In the genomic region with DNA sequence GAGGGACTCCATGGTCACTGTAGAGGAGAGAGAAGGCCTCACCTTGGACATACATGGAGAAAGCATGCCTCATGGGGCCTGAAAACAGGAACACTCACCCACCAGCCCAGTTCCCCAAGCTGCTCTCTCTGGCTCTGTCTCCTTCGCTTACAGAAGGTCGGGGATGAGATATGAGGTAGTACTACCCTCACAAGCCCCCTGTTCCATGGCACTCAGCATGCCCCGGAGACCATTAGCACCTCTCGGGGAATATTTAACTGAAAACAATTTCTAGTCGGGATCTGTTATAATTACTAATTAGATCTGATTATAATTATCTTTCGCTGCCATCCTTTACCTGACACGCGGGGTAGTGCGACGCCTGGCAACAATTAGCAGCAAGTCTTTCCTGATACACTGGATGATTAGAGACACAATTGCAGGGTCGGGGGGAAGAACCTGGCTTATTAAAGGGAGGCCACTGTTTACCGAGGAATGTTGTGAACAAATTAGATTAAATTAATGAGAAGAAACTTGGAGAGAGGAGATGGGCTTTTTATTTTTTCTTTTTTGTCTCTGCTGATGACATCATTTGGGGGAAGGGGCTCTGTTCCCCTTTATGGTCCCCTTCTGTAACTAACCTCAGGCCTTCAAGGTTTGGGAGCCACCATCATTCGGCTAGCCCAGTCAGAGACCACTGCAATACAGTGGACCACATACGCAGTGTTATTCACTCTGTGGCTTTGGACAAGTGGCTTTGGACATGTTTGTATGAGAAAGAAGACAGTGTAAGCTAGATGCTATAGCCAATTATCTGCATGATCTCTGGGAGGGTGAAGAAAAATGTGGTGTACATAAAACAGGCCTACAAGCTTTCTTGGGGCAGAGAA, we compare ENCODE assay signal across 17 mouse cellular contexts.
A peak's percentile ranks its signal among the peaks of the same experiment; 100 is the strongest.
DNase-seq lines count a peak whose midpoint lies in the region; ATAC-seq and TF ChIP-seq lines count a peak whose summit lies in the region.
"Had no signal": no experiment of that assay in that cellular context is flagged by ENCODE, and none has a peak within 500 bp of the region (broad histone marks: within the 10 kb centered on the region; RNA-seq: fewer than 3 reads in every experiment).

No protein-coding gene starts in this region.

- no peaks in the 10 kb centered on the region for H3K9me3 ChIP-seq in forebrain, postnatal 0 days (ENCODE audit: low read length)
- no peaks in the 10 kb centered on the region for H3K9me3 ChIP-seq in hindbrain, postnatal 0 days (ENCODE audit: low read length)
- H3K9me3 ChIP-seq in neural tube, embryonic 15.5 days (replicated peaks), result no peaks in the 10 kb centered on the region
- no peaks in the 10 kb centered on the region for H3K9me3 ChIP-seq in kidney, embryonic 15.5 days (replicated peaks)

- TF ChIP-seq CTCF in forebrain, postnatal 0 days (IDR thresholded peaks at IDR 0.05; ENCODE audit: low read depth), result no peak
- no peak for TF ChIP-seq CTCF in hindbrain, postnatal 0 days (IDR thresholded peaks at IDR 0.05; ENCODE audit: low read depth)

- WGBS in forebrain, postnatal 0 days, result 28% methylated on average over 14 of the region's 14 CpGs
- 61% methylated on average over 14 of the region's 14 CpGs for WGBS in hindbrain, postnatal 0 days
- WGBS in neural tube, embryonic 15.5 days, result 43% methylated on average over 14 of the region's 14 CpGs
- 85% methylated on average over 14 of the region's 14 CpGs for WGBS in kidney, embryonic 15.5 days

- peaks cover 9% of the 10 kb centered on the region; the same call in 1 of the 2 replicates for H3K4me1 ChIP-seq in forebrain, postnatal 0 days (ENCODE audit: insufficient read depth)
- peaks cover 9% of the 10 kb centered on the region; the same call in 1 of the 2 replicates for H3K4me1 ChIP-seq in hindbrain, postnatal 0 days (ENCODE audit: insufficient read depth, low read length)
- H3K4me1 ChIP-seq in neural tube, embryonic 15.5 days, result peaks cover 48% of the 10 kb centered on the region
- peaks cover 6% of the 10 kb centered on the region; the same call in 1 of the 2 replicates for H3K4me1 ChIP-seq in kidney, embryonic 15.5 days

- intact Hi-C loops in left cerebral cortex, postnatal 4 days (cut with DNase I), result no loop called here

- 0 out of 2 replicates have a peak, but pooled peaks have one; percentile 10 for ATAC-seq in forebrain, postnatal 0 days
- 0 out of 2 replicates have a peak, but pooled peaks have one; percentile 3 for ATAC-seq in hindbrain, postnatal 0 days
- peak; percentile 29; the same call in 1 of the 2 replicates for ATAC-seq in neural tube, embryonic 15.5 days (ENCODE audit: low FRiP score)
- ATAC-seq in kidney, embryonic 15.5 days (replicated peaks; ENCODE audit: low FRiP score), result no peak
- ATAC-seq: intestine, embryonic 16.5 days had no signal

- H3K27ac ChIP-seq in forebrain, postnatal 0 days (ENCODE audit: low read depth, low read length), result no peak overlapping the region
- 0 out of 2 replicates have a peak overlapping the region, but pooled peaks have one; percentile 9 for H3K27ac ChIP-seq in hindbrain, postnatal 0 days
- peak overlapping the region; percentile 4; the same call in 1 of the 2 replicates for H3K27ac ChIP-seq in neural tube, embryonic 15.5 days (replicated peaks)
- no peak overlapping the region for H3K27ac ChIP-seq in kidney, embryonic 15.5 days
- H3K27ac ChIP-seq: kidney, postnatal 0 days had no signal

- peak; percentile 60 for DNase-seq in retina, postnatal 1 day
- DNase-seq in retina, embryonic 14.5 days (ENCODE audit: low spot score), result no peak
- no peak for DNase-seq in forebrain, postnatal 0 days
- DNase-seq in hindbrain, postnatal 0 days (ENCODE audit: low spot score), result no peak
- no peak for DNase-seq in spleen, postnatal 14 days (ENCODE audit: low spot score in 2 of 2)
- no peak for DNase-seq in left cerebral cortex, postnatal 4 days
- DNase-seq: gastrocnemius, postnatal 36 days; lung, adult 18-20 months; lung, postnatal 4 days; right cerebral cortex, postnatal 14 days; thymus, postnatal 25 days had no signal

- H3K4me3 ChIP-seq in forebrain, postnatal 0 days (ENCODE audit: low read depth, low read length), result no peak overlapping the region
- H3K4me3 ChIP-seq in hindbrain, postnatal 0 days (ENCODE audit: low read length), result no peak overlapping the region
- H3K4me3 ChIP-seq in neural tube, embryonic 15.5 days (replicated peaks), result no peak overlapping the region
- no peak overlapping the region for H3K4me3 ChIP-seq in kidney, embryonic 15.5 days (replicated peaks)
- H3K4me3 ChIP-seq: erythroblast, embryonic 14.5 days had no signal

- H3K27me3 ChIP-seq in forebrain, postnatal 0 days (ENCODE audit: insufficient read depth, low read length), result no peaks in the 10 kb centered on the region
- no peaks in the 10 kb centered on the region for H3K27me3 ChIP-seq in hindbrain, postnatal 0 days (ENCODE audit: insufficient read depth, low read length)
- 0 out of 2 replicates have a peak, but pooled peaks cover 3% of the 10 kb centered on the region for H3K27me3 ChIP-seq in neural tube, embryonic 15.5 days (replicated peaks)
- no peaks in the 10 kb centered on the region; the same call in 1 of the 2 replicates for H3K27me3 ChIP-seq in kidney, embryonic 15.5 days

- no peaks in the 10 kb centered on the region for H3K36me3 ChIP-seq in forebrain, postnatal 0 days (ENCODE audit: insufficient read depth)
- no peaks in the 10 kb centered on the region for H3K36me3 ChIP-seq in hindbrain, postnatal 0 days (ENCODE audit: insufficient read depth, low read length)
- no peaks in the 10 kb centered on the region for H3K36me3 ChIP-seq in neural tube, embryonic 15.5 days
- H3K36me3 ChIP-seq in kidney, embryonic 15.5 days, result no peaks in the 10 kb centered on the region

- no peak overlapping the region for H3K4me2 ChIP-seq in forebrain, postnatal 0 days (ENCODE audit: low read depth)
- H3K4me2 ChIP-seq in hindbrain, postnatal 0 days (ENCODE audit: low read depth, low read length), result no peak overlapping the region
- no peak overlapping the region for H3K4me2 ChIP-seq in neural tube, embryonic 15.5 days
- no peak overlapping the region for H3K4me2 ChIP-seq in kidney, embryonic 15.5 days
- H3K4me2 ChIP-seq: heart, embryonic 11.5 days had no signal

- no peak overlapping the region for H3K9ac ChIP-seq in forebrain, postnatal 0 days
- H3K9ac ChIP-seq in hindbrain, postnatal 0 days (replicated peaks; ENCODE audit: low read length), result no peak overlapping the region
- no peak overlapping the region for H3K9ac ChIP-seq in neural tube, embryonic 15.5 days (replicated peaks)
- no peak overlapping the region for H3K9ac ChIP-seq in kidney, embryonic 15.5 days

Comparison
In these comparisons a context has a peak if more than half of its experiments do, and no peak if none do; other contexts are left out.
1. H3K27ac ChIP-seq: peak in hindbrain, postnatal 0 days (single experiment) and neural tube, embryonic 15.5 days (single experiment); none in forebrain, postnatal 0 days (single experiment) and kidney, embryonic 15.5 days (single experiment).